Mouse (Mus musculus) limb, embryonic 14.5 days (tissue): Measurements from ENCODE around the gene Egfl6. TPM values are rescaled to one million over a fixed set of nuclear protein-coding genes. Genes with fewer than 3 reads are reported as not detected.

Experiments used
- ATAC-seq: fragments of 200-750 bp; cut with Nextera tagmentation; 2 replicates; pipeline ENCODE4 v1.8.0; 2017; ENCODE audit warnings: low read depth, moderate number of reproducible peaks, moderate TSS enrichment; ENCODE audit not compliant: low FRiP score
- DNase-seq: peaks from one replicate; pipeline ENCODE4 v3.0.0-alpha.2; 2015; ENCODE audit warnings: low spot score
- H3K27ac ChIP-seq: fragments of 300-500 bp; sonication (generic); replicated peaks from 2 replicates; pipeline ENCODE4 v1.5.1; 2014; ENCODE audit warnings: low read depth, mild to moderate bottlenecking, low read length, moderate library complexity, mixed read lengths
- H3K27me3 ChIP-seq: fragments of 300-500 bp; sonication (generic); 2 replicates; pipeline ENCODE4 v1.6.1; 2014; ENCODE audit warnings: low read length, mixed read lengths; ENCODE audit not compliant: control insufficient read depth, insufficient read depth
- H3K36me3 ChIP-seq: fragments of 300-500 bp; sonication (generic); 2 replicates; pipeline ENCODE4 v1.6.1; 2014; ENCODE audit warnings: mild to moderate bottlenecking, low read length, moderate library complexity, mixed read lengths; ENCODE audit not compliant: control insufficient read depth, insufficient read depth
- H3K4me1 ChIP-seq: fragments of 300-500 bp; sonication (generic); 2 replicates; pipeline ENCODE4 v1.6.1; 2014; ENCODE audit warnings: antibody characterized with exemption, low read length, mixed read lengths; ENCODE audit not compliant: control insufficient read depth, insufficient read depth
- H3K4me2 ChIP-seq: fragments of 300-500 bp; sonication (generic); replicated peaks from 2 replicates; pipeline ENCODE4 v1.6.1; 2014; ENCODE audit warnings: low read depth, mild to moderate bottlenecking, low read length, moderate library complexity; ENCODE audit not compliant: severe bottlenecking
- H3K4me3 ChIP-seq: fragments of 300-500 bp; sonication (generic); replicated peaks from 2 replicates; pipeline ENCODE4 v1.5.1; 2014; ENCODE audit warnings: low read length
- H3K9ac ChIP-seq: fragments of 300-500 bp; sonication (generic); 2 replicates; pipeline ENCODE4 v1.6.1; 2014; ENCODE audit warnings: mild to moderate bottlenecking, low read depth, low read length, moderate library complexity; ENCODE audit not compliant: severe bottlenecking
- H3K9me3 ChIP-seq: fragments of 300-500 bp; sonication (generic); 2 replicates; pipeline ENCODE4 v1.6.1; 2016; ENCODE audit warnings: low read length; ENCODE audit not compliant: control insufficient read depth
- POLR2A ChIP-seq: fragments of 200-500 bp; IDR thresholded peaks from 2 replicates; pipeline ENCODE4 v1.8.0; 2012; ENCODE audit warnings: inconsistent platforms, mild to moderate bottlenecking, moderate library complexity, borderline replicate concordance; ENCODE audit not compliant: insufficient read depth, insufficient read length; ENCODE audit errors: extremely low read depth
- WGBS: fragments of 180-500 bp; shearing (Covaris S2); extraction: QIAGEN DNeasy Blood & Tissue Kit; methylation state at CpG from one replicate; pipeline ENCODE4 v1.1.7; 2014; 5-methylcytosine and 5-hydroxymethylcytosine counted together
- polyA plus RNA-seq, 2 experiments: library from polyadenylated mRNA; depleted of rRNA in 1 of 2; stranded (reverse) in 1 of 2; unstranded in 1 of 2; fragments of >200 nt; fragmentation: Nextera tagmentation in 1 of 2; extraction: Ambion mirVana in 1 of 2; gene quantifications; 2 replicates each; pipeline versions ENCODE4 v1.2.1 to v1.2.3; 2012 to 2014

Egfl6 gene
- polyA plus RNA-seq (2012; rRNA removed) (78.6 and 86.2 TPM in 2 replicates), polyA plus RNA-seq (2014; fragmentation: Nextera tagmentation; extraction: Ambion mirVana) (97.0 and 104 TPM in 2 replicates)

DNA sequence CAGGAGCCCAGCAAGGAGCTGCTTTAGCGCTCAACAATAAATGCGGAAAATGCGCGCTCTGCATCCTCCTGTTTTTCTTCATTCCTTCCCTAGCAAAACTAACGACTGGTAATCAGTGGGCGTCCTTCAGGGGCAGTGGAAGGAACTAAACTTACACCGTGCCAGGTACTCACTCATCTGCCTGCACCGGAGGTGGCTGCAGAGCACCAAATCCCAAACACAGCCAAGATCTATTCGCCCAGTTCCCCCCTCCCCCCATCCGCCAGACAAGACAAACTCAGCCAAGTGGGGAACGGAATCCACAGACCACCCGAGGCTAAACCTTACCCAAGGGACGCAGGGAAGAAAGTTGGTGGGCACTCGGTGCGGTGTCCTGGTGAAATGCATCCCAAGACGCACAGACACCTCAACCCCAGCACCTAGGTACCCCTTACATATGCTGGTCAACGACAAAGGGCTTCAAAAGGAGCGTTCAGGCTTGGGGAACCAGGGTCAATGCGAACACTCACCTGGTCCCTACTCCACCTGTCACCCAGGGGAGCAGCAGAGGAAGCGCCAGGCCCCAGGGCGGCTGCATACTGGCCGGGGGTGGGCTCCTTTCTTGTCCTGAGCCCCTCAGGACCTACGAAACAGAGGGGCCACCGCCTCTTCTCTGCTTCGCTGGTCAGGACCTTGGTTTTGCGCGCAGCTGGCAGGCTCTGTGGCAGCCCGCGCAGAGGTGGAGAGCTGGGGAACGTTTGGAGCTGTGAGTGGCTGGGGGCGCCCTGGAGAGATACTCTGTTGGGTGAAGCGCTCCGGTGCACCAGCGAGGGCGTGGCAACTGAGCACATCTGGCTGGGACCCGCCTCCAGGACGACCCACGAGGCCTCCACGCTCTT is at the start of gene Egfl6:
Gene Egfl6, minus strand, starts transcription at position 774 of the 878 bp plus-strand sequence.
- no peak for TF ChIP-seq POLR2A
- peak within 1 kb of the TSS; percentile 64 for H3K4me2 ChIP-seq
- H3K27me3 ChIP-seq, result no peaks in the 10 kb centered on the region
- no peaks in the 10 kb centered on the region for H3K4me1 ChIP-seq
- peak within 1 kb of the TSS; percentile 56 for H3K9ac ChIP-seq
- H3K27ac ChIP-seq, result peak within 1 kb of the TSS; percentile 61
- peak; percentile 60; the same call in 1 of the 2 replicates for ATAC-seq
- H3K36me3 ChIP-seq, result no peaks in the 10 kb centered on the region
- no peaks in the 10 kb centered on the region for H3K9me3 ChIP-seq
- peak within 1 kb of the TSS; percentile 44 for H3K4me3 ChIP-seq
- WGBS, result 23% methylated on average over 22 of the region's 39 CpGs
- DNase-seq, result no peak

DNA sequence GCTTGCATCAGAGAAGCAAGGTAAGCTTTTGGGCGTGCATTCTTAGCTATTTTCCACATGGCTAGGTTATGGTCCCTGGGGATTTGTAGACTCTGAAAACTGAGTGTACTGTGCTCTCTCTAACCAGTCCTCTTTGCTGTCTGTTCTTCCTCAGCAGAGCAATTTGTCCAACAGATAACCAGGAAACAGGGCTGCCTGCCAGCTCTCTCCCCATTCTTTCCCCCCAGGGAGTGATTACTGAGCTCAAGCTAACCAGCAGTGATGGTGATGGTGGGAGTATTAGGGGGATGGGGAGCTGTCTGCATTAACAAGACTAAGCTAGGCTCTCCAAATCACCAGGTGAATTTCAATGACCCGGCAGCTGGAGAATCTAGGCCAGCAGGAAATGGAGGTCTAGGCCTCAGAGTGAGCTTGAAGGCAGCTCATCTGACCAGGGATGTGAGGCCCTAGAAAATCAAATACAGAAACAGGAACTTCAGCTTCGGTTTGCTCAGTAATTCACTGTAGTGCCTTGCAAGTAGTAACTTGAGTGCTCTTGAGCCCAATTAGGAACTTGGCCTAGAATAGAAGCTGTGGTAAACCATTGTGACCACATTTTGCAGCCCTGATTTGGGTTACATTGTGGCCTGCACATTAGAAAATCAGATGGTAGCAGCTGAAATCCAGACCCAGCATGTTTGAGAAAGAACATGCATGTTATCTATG is 41.5 kb upstream of the Egfl6 start:
- 32% methylated on average over 3 of the region's 3 CpGs for WGBS
- no peak overlapping the region for H3K4me3 ChIP-seq
- ATAC-seq (peak; percentile 79), DNase-seq (peak; percentile 65)
- H3K27me3 ChIP-seq, result no peaks in the 10 kb centered on the region
- no peaks in the 10 kb centered on the region for H3K36me3 ChIP-seq
- H3K27ac ChIP-seq, result peak overlapping the region; percentile 59
- H3K4me1 ChIP-seq, result peaks cover 22% of the 10 kb centered on the region; the same call in 1 of the 2 replicates
- H3K9me3 ChIP-seq, result no peaks in the 10 kb centered on the region
- H3K9ac ChIP-seq, result no peak overlapping the region
- TF ChIP-seq POLR2A, result no peak
- no peak overlapping the region for H3K4me2 ChIP-seq

DNA sequence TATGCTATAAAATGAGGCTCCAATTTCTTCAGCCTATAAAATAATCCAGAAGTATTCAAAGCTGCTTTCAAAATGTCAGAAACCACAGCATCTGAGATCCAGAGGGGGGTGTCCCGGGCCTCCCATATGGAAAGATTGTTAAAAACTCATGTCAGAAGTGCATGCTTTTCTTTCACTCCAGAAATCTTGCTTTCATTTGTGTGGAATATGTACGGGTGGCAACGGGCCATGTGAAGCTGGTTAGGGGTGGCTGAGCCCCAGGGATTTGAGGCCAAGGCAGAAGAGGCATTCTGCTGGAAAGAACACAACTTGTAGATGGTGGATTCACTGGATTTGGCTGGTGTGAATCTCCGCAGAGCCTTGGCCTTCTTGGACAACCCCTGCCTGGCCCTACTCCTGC is 40.7 kb upstream of the Egfl6 start:
- Histone ChIP-seq H3K4me1 (peaks cover 29% of the 10 kb centered on the region), H3K4me2 (no peak overlapping the region), H3K27ac (peak overlapping the region; percentile 59), H3K36me3 (no peaks in the 10 kb centered on the region), H3K4me3 (no peak overlapping the region), H3K9me3 (no peaks in the 10 kb centered on the region), H3K9ac (no peak overlapping the region), H3K27me3 (no peaks in the 10 kb centered on the region)
- peak; percentile 48 for ATAC-seq
- DNase-seq, result peak; percentile 31
- WGBS, result 45% methylated on average over 4 of the region's 4 CpGs
- no peak for TF ChIP-seq POLR2A

DNA sequence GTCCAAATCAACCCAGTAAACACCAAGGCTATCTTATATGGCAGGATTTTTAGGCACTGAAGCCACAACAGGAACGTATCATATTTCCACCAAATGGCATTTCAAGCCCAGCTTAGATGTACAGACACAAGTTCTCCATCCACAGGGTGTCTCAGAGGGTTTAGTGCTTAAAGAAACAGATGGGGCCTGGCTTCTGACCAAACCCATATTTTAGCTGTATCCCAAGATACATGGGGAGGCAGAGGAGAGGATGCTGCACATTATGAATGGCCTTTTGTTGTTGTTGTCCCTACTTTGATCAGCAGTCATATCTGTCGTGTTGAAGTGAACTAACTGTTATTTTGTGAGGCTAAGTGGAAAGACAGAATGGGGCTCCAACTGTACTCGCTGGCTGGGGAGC is 37.7 kb upstream of the Egfl6 start:
- no peaks in the 10 kb centered on the region for H3K27me3 ChIP-seq
- 62% methylated on average over 3 of the region's 3 CpGs for WGBS

DNA sequence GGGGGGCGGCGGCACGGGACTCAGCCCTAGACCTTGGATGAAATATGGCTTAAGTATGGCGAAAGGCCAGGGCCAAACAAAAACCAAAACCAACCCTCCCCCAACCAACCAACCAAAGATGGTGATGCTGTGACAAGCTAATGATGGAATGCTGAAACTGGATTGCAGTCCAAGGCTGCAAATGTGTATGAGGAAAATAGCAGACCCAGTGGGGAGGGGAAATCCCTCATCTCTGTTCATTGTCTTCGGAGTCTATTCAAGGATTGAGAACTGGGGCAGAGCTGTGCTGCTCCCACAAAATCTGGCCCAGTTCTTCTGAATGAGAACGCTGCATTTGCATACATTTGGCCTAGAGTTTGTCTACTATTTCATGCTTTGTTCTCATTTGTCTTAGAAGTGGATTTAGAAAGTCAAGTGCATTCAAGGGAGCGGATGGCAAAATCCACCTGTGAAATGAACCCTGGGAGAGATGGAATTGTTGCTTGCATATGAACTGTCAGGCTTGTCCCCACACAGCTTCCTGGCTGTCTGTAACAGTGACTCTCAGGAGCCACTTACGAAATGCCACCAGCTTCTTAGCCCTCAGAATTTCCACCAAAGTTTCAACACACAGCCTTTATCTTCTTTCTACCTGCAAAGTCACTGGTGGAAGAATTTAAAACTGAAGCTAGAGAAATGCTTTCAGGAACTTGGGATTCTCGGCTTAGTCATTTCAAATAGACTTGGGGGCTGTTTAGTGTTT is 36.2 kb upstream of the Egfl6 start:
- peaks cover 25% of the 10 kb centered on the region for H3K4me1 ChIP-seq
- 64% methylated on average over 9 of the region's 9 CpGs for WGBS
- no peaks in the 10 kb centered on the region for H3K36me3 ChIP-seq
- H3K4me3 ChIP-seq, result no peak overlapping the region
- no peak overlapping the region for H3K9ac ChIP-seq
- no peak for DNase-seq
- no peak overlapping the region for H3K4me2 ChIP-seq
- no peaks in the 10 kb centered on the region for H3K27me3 ChIP-seq
- no peaks in the 10 kb centered on the region for H3K9me3 ChIP-seq
- TF ChIP-seq POLR2A, result no peak
- no peak overlapping the region for H3K27ac ChIP-seq
- no peak for ATAC-seq

More for the DNA sequence above, 37.7 kb upstream of the Egfl6 start:
- Histone ChIP-seq H3K4me3 (no peak overlapping the region), H3K4me2 (no peak overlapping the region), H3K36me3 (no peaks in the 10 kb centered on the region), H3K4me1 (peaks cover 34% of the 10 kb centered on the region), H3K9me3 (no peaks in the 10 kb centered on the region), H3K9ac (no peak overlapping the region), H3K27ac (no peak overlapping the region)
- peak; percentile 45 for DNase-seq
- ATAC-seq, result no peak
- TF ChIP-seq POLR2A, result no peak
